Mouse (Mus musculus): ENCODE measurements around the gene Snx6.

DNA sequence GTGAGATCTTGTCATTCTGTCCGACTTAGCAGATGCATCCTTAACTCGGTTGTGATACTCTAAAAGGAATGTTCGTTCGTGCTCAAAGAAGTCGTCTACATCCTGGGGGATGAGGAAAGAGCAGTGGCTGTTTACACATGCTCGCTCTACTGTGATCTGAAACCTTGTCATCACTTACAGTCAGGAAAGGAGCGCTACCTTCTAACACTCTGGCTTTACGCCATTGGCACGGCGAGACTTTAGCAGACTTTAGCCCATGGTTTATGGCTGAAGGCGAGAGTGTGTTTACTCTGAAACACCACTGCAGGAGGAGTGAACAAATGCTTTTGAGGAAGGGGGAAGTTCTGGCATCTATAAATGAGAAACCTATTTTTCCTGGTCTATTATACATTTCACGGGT is 31.9 kb downstream of the Snx6 start:
- TF ChIP-seq CTCF (IDR thresholded peaks at IDR 0.05; ENCODE audit: borderline replicate concordance, control insufficient read depth, extremely low read depth, insufficient read depth, low read length, poor library complexity) (no peak), POLR2A (IDR thresholded peaks at IDR 0.05; ENCODE audit: control insufficient read depth, extremely low read depth, insufficient read depth, low read length, poor library complexity) (no peak)
